Mouse (Mus musculus) hindbrain, embryonic 10.5 days (tissue): Measurements from ENCODE around the gene Gch1. TPM values are rescaled to one million over a fixed set of nuclear protein-coding genes. Genes with fewer than 3 reads are reported as not detected.

Experiments
- DNase-seq: peaks from one replicate; pipeline ENCODE4 v3.0.0-alpha.2; 2017; ENCODE audit warnings: low spot score
- H3K27ac ChIP-seq: fragments of 300-500 bp; sonication (generic); 2 replicates; pipeline ENCODE4 v1.5.1; 2016; ENCODE audit warnings: mild to moderate bottlenecking, moderate library complexity
- H3K27me3 ChIP-seq: fragments of 300-500 bp; sonication (generic); 2 replicates; pipeline ENCODE4 v1.6.1; 2016; ENCODE audit warnings: mild to moderate bottlenecking; ENCODE audit not compliant: poor library complexity, insufficient read depth, severe bottlenecking
- H3K36me3 ChIP-seq: fragments of 300-500 bp; sonication (generic); 2 replicates; pipeline ENCODE4 v1.6.1; 2016; ENCODE audit warnings: mild to moderate bottlenecking, moderate library complexity
- H3K4me1 ChIP-seq: fragments of 300-500 bp; sonication (generic); replicated peaks from 2 replicates; pipeline ENCODE4 v1.6.1; 2016; ENCODE audit warnings: mild to moderate bottlenecking
- H3K4me3 ChIP-seq: fragments of 300-500 bp; sonication (generic); 2 replicates; pipeline ENCODE4 v1.5.1; 2016; ENCODE audit warnings: mild to moderate bottlenecking, moderate library complexity
- H3K9me3 ChIP-seq: fragments of 300-500 bp; sonication (generic); 2 replicates; pipeline ENCODE4 v1.6.1; 2016; ENCODE audit warnings: mild to moderate bottlenecking, moderate library complexity
- WGBS: fragments of 180-500 bp; shearing (Covaris S2); methylation state at CpG from one replicate; pipeline ENCODE4 v1.1.7; 2016; 5-methylcytosine and 5-hydroxymethylcytosine counted together
- polyA plus RNA-seq: library from polyadenylated mRNA; unstranded; fragments of >200 nt; fragmentation: Nextera tagmentation; extraction: Ambion mirVana; gene quantifications from 2 replicates; pipeline ENCODE4 v1.2.1, GENCODE M21; 2016

Gene Gch1
- polyA plus RNA-seq, 1 experiment from 2014 or later: 1.2 TPM

DNA sequence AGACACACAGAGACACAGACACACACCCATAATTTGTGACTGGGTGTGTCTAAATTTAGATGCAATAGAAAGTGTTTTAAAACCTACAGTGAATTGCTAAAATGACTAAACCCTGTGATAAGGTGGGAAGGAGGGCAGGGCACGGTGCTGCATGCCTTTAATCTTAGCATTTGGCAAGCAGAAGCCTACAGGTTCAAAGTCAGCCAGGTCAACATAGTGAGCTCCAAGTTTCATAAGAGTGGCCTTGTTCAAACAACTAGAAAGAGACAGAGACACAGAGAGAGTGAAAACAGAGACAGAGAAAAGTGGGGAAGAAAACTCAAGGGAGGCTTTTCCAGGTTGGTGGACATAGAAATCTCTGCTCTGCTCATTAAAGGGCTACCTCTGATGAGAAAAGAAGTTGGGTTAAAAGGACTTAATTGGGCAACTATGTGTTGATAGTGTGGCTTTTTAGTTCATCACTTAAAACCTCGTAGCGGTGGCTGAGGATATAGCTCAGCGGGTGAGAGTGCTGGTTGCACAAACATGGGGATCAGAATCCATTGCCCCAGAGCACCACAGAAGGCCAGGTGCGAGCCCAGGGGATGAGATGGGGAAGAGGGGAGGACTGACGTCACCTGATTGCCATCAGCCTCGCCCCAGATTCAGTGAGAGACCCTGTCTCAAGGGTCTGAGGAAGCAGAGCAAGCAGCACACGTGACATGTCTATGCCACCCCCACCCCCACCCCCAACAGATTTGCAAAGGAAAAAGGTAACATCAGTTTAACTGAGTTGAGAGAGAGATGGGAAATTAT lies 31.2 kb upstream of the Gch1 start:
- Histone ChIP-seq H3K27me3 (no peaks in the 10 kb centered on the region), H3K4me1 (no peaks in the 10 kb centered on the region), H3K4me3 (no peak overlapping the region), H3K9me3 (no peaks in the 10 kb centered on the region), H3K36me3 (no peaks in the 10 kb centered on the region), H3K27ac (no peak overlapping the region)
- DNase-seq: no peak
- 85% methylated on average over 8 of the region's 8 CpGs for WGBS

DNA sequence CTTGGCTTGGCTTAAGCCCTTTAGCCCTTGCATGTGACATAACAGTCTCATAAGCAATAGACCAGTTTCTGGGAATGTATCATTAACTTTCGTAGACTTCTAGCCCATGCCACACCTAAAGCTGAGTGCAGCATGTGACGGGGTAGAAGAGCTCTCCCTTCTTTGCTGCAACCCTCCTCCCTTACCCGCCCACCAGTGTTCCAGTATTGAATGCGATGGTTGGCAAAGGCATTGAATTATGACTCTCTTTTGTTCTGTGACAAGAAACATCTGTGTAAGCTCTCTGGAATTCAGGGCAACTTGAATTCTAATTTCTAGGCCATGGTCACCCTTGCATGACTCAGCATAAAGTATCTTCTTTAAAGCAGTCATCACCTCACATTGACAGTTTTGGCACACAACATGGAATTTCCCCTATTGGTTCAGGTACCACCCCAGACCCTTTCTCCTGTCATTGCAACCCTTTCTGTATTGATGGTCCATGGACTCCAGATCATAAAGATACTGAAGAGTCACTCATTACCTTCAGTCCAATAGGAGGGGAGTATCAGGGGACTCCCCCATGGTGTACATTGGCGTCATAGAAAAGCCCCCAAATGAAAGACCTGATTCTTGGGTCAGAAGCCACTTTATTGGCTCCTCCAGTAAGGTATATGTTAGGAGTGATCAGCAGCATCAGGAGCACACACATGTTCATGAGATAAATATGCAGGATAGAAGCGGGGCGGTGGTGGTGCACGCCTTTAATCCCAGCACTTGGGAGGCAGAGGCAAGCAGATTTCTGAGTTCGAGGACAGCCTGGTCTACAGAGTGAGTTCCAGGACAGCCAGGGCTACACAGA lies 29.8 kb upstream of the Gch1 start:
- Histone ChIP-seq H3K27ac (no peak overlapping the region), H3K4me3 (no peak overlapping the region), H3K36me3 (no peaks in the 10 kb centered on the region), H3K27me3 (no peaks in the 10 kb centered on the region), H3K4me1 (no peaks in the 10 kb centered on the region), H3K9me3 (no peaks in the 10 kb centered on the region)
- DNase-seq: no peak
- 87% methylated on average over 9 of the region's 9 CpGs for WGBS

GRCm38 (mm10) chr14:47216541-47216940 lies 27.3 kb upstream of the Gch1 start:
- no peaks in the 10 kb centered on the region for H3K9me3 ChIP-seq
- no peak overlapping the region for H3K4me3 ChIP-seq
- H3K36me3 ChIP-seq: no peaks in the 10 kb centered on the region
- no peak for DNase-seq
- no peaks in the 10 kb centered on the region for H3K4me1 ChIP-seq
- 84% methylated on average over 2 of the region's 2 CpGs for WGBS
- H3K27me3 ChIP-seq: no peaks in the 10 kb centered on the region
- H3K27ac ChIP-seq: no peak overlapping the region

DNA sequence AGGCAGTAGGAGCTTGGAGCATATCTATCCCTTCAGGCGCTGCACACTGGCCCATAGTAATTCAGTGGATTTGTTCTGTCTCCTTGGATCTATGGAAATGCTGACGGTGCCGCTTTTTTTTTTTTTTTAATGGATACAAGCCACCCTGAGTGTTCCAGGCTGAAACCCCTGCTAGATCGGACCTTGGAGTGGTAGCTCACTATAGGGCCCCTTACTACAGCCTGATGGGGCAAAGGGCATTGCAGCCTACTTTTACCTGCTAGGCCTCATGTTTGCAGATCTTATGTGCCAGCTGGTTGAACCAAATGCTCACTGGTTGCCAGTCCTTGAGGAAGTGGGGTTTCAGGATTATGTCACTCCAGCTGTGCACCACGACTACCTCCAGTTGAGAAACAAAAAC lies 25.2 kb upstream of the Gch1 start:
- no peaks in the 10 kb centered on the region for H3K9me3 ChIP-seq
- 84% methylated on average over 5 of the region's 5 CpGs for WGBS
- no peaks in the 10 kb centered on the region for H3K36me3 ChIP-seq
- no peak for DNase-seq
- no peaks in the 10 kb centered on the region for H3K27me3 ChIP-seq
- H3K27ac ChIP-seq: no peak overlapping the region
- H3K4me1 ChIP-seq: no peaks in the 10 kb centered on the region
- H3K4me3 ChIP-seq: no peak overlapping the region

DNA sequence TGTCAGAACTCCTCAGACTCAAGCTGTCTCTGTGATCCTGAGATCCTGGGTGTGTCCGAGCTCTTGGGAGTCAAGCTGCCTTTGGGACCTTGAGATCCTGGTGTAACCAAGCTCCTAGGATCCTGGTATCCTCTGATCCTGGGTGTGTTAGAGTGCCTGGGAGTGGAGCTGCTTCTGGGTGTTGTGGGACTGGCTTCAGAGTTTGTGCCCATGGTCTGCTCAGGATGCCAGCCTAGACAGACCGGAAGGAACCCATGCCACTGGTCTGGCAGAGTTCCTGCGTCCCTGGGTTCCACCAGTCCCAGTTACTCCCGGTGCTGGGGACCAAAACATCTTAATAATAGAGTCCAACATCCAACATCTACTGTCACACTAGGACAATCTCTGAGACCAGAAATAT lies 24.1 kb upstream of the Gch1 start:
- 86% methylated on average over 4 of the region's 4 CpGs for WGBS
- Histone ChIP-seq H3K36me3 (no peaks in the 10 kb centered on the region), H3K27me3 (no peaks in the 10 kb centered on the region), H3K4me3 (no peak overlapping the region), H3K9me3 (no peaks in the 10 kb centered on the region), H3K27ac (no peak overlapping the region), H3K4me1 (no peaks in the 10 kb centered on the region)
- DNase-seq: no peak

- H3K4me1 ChIP-seq: no peaks in the 10 kb centered on the region
- H3K36me3 ChIP-seq: no peaks in the 10 kb centered on the region
- H3K27me3 ChIP-seq: no peaks in the 10 kb centered on the region
- DNase-seq: no peak
- no peak overlapping the region for H3K27ac ChIP-seq
- WGBS: 72% methylated on average over 4 of the region's 4 CpGs
- H3K4me3 ChIP-seq: no peak overlapping the region
- no peaks in the 10 kb centered on the region for H3K9me3 ChIP-seq
These were observed 20.5 kb upstream of the Gch1 start for GRCm38 (mm10) chr14:47209669-47210164.

- H3K9me3 ChIP-seq: no peaks in the 10 kb centered on the region
- no peaks in the 10 kb centered on the region for H3K27me3 ChIP-seq
- H3K4me3 ChIP-seq: no peak overlapping the region
- no peaks in the 10 kb centered on the region for H3K4me1 ChIP-seq
- DNase-seq: no peak
- 91% methylated on average over 12 of the region's 12 CpGs for WGBS
- no peak overlapping the region for H3K27ac ChIP-seq
- H3K36me3 ChIP-seq: no peaks in the 10 kb centered on the region
These were observed 19.6 kb upstream of the Gch1 start for GRCm38 (mm10) chr14:47208564-47209493.

GRCm38 (mm10) chr14:47206601-47207000 lies 17.4 kb upstream of the Gch1 start:
- no peak overlapping the region for H3K27ac ChIP-seq
- no peak overlapping the region for H3K4me3 ChIP-seq
- H3K4me1 ChIP-seq: no peaks in the 10 kb centered on the region
- 87% methylated on average over 3 of the region's 3 CpGs for WGBS
- no peaks in the 10 kb centered on the region for H3K27me3 ChIP-seq
- H3K9me3 ChIP-seq: no peaks in the 10 kb centered on the region
- H3K36me3 ChIP-seq: no peaks in the 10 kb centered on the region
- DNase-seq: no peak

DNA sequence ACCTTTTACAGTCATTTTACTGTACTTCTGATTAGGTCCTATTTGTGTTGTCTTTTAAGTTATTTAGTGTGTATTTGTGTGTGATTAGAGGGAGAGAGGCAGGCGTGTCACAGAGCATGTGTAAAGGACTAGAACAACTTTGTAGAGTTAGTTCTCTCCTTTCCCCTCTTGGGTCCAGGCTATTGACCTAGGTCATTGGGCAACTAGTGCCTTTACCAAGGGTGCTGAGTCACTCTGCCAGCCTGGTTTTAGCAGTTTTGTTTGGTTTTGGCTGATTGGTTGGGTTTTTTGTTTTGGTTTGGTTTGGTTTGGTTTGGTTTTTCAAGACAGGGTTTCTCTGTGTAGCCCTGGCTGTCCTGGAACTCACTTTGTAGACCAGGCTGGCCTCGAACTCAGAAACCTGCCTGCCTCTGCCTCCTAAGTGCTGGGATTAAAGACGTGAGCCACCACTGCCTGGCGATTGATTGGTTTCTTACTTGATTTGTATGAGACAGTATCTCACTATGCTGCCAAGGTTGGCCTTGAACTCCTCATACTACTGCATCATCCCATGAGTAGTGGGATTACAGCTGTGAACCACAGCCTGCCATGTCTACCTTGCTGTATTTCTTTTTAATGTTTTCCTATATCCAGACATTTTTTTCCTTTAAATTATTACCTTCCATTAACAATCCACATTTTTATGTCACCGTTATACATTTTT lies 16.2 kb upstream of the Gch1 start:
- no peaks in the 10 kb centered on the region for H3K9me3 ChIP-seq
- no peaks in the 10 kb centered on the region for H3K36me3 ChIP-seq
- WGBS: 90% methylated on average over 5 of the region's 5 CpGs
- H3K27ac ChIP-seq: no peak overlapping the region
- no peak for DNase-seq
- H3K27me3 ChIP-seq: no peaks in the 10 kb centered on the region
- H3K4me1 ChIP-seq: no peaks in the 10 kb centered on the region
- H3K4me3 ChIP-seq: no peak overlapping the region

- WGBS: 89% methylated on average over 3 of the region's 3 CpGs
- no peak overlapping the region for H3K4me3 ChIP-seq
These were observed 8.1 kb upstream of the Gch1 start for GRCm38 (mm10) chr14:47197340-47197739.

GRCm38 (mm10) chr14:47196711-47197110 lies 7.5 kb upstream of the Gch1 start:
- Histone ChIP-seq H3K27ac (no peak overlapping the region), H3K9me3 (no peaks in the 10 kb centered on the region), H3K36me3 (no peaks in the 10 kb centered on the region), H3K4me3 (no peak overlapping the region), H3K27me3 (no peaks in the 10 kb centered on the region), H3K4me1 (no peaks in the 10 kb centered on the region)
- 85% methylated on average over 8 of the region's 8 CpGs for WGBS
- DNase-seq: no peak

More at GRCm38 (mm10) chr14:47197340-47197739, 8.1 kb upstream of the Gch1 start:
- DNase-seq: no peak
- H3K9me3 ChIP-seq: no peaks in the 10 kb centered on the region
- no peaks in the 10 kb centered on the region for H3K4me1 ChIP-seq
- no peak overlapping the region for H3K27ac ChIP-seq
- H3K36me3 ChIP-seq: no peaks in the 10 kb centered on the region
- no peaks in the 10 kb centered on the region for H3K27me3 ChIP-seq

- Histone ChIP-seq H3K27ac (no peak overlapping the region), H3K4me1 (no peaks in the 10 kb centered on the region; the same call in 1 of the 2 replicates), H3K4me3 (no peak overlapping the region), H3K9me3 (no peaks in the 10 kb centered on the region), H3K27me3 (peaks cover under 1% of the 10 kb centered on the region; the same call in 1 of the 2 replicates), H3K36me3 (no peaks in the 10 kb centered on the region)
- WGBS: 28% methylated on average over 4 of the region's 4 CpGs
- no peak for DNase-seq
These were observed 4.9 kb upstream of the Gch1 start for GRCm38 (mm10) chr14:47194096-47194495.
